Mouse (Mus musculus): ENCODE measurements around the gene 4930407I10Rik. TPM values are rescaled to one million over a fixed set of nuclear protein-coding genes. Genes with fewer than 3 reads are reported as not detected.
A peak's percentile ranks its signal among the peaks of the same experiment; 100 is the strongest.

Gene 4930407I10Rik
- total and polyA plus RNA-seq, 3 experiments = not detected

- TF ChIP-seq ZNF384 (IDR thresholded peaks at IDR 0.05; ENCODE audit: low read depth, low read length) (peak; percentile 55; the same call in 1 of the 2 replicates), ZC3H11A (IDR thresholded peaks at IDR 0.05; ENCODE audit: low read depth, low read length) (no peak)
- Histone ChIP-seq H3K9ac (ENCODE audit: control insufficient read depth, low read depth, low read length, poor library complexity, severe bottlenecking) (no peak overlapping the region), H3K4me1 (ENCODE audit: control insufficient read depth in 1 of 2, insufficient read depth in 2 of 2, low read length in 2 of 2) (no peaks in the 10 kb centered on the region), H3K4me3 (ENCODE audit: control insufficient read depth in 1 of 2, insufficient read depth in 1 of 2, low read depth in 2 of 2, low read length in 2 of 2) (no peak overlapping the region), H3K27ac (ENCODE audit: control insufficient read depth, low read depth, low read length) (no peak overlapping the region), H3K79me2 (ENCODE audit: control insufficient read depth, insufficient read depth, low read length, poor library complexity) (no peaks in the 10 kb centered on the region), H3K36me3 (ENCODE audit: control insufficient read depth in 1 of 2, insufficient read depth in 2 of 2, low read length in 2 of 2) (peaks cover 0 to 20% of the 10 kb centered on the region in 2 experiments; a peak in 2 of 4 replicates), H3K27me3 (ENCODE audit: control insufficient read depth in 1 of 2, insufficient read depth in 2 of 2, low read length in 2 of 2) (no peaks in the 10 kb centered on the region), H3K9me3 (replicated peaks; ENCODE audit: insufficient read depth, low read length) (no peaks in the 10 kb centered on the region)
- peak; percentile 16 for DNase-seq (ENCODE audit: low read depth, low spot score)
Measured at GRCm38 (mm10) chr15:82035904-82036689, 22.9 kb upstream of the 4930407I10Rik start.

DNA sequence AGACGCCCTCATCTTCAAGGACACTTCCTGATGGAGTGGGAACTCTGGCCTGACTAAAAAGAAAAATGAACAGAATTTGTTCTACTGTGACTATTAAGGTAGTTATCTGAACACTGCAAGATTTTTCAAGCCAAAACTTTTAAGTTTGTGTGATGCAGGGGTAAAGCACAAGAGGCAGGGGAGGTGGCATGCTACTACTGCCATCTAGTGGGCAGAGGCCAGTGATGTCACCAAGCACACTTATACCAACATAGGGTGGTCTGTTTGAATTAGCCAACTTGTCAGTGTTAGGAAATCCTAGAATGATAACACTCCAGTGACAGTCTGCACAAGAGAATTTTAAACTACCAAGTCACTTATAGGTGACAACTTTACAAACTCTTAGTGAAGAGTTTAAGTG lies 18.3 kb upstream of the 4930407I10Rik start:
- Histone ChIP-seq H3K4me3 (ENCODE audit: control insufficient read depth in 1 of 2, insufficient read depth in 1 of 2, low read depth in 2 of 2, low read length in 2 of 2) (no peak overlapping the region), H3K27me3 (ENCODE audit: control insufficient read depth in 1 of 2, insufficient read depth in 2 of 2, low read length in 2 of 2) (no peaks in the 10 kb centered on the region), H3K27ac (ENCODE audit: control insufficient read depth, low read depth, low read length) (no peak overlapping the region), H3K79me2 (ENCODE audit: control insufficient read depth, insufficient read depth, low read length, poor library complexity) (peaks cover 27% of the 10 kb centered on the region), H3K9ac (ENCODE audit: control insufficient read depth, low read depth, low read length, poor library complexity, severe bottlenecking) (no peak overlapping the region), H3K4me1 (ENCODE audit: control insufficient read depth in 1 of 2, insufficient read depth in 2 of 2, low read length in 2 of 2) (peaks cover 0 to 6% of the 10 kb centered on the region in 2 experiments; a peak in 3 of 4 replicates), H3K36me3 (ENCODE audit: control insufficient read depth in 1 of 2, insufficient read depth in 2 of 2, low read length in 2 of 2) (peaks cover 13 to 24% of the 10 kb centered on the region in 2 experiments), H3K9me3 (replicated peaks; ENCODE audit: insufficient read depth, low read length) (no peaks in the 10 kb centered on the region)
- no peak for TF ChIP-seq CHD2 (IDR thresholded peaks at IDR 0.05; ENCODE audit: low read length)
- TF ChIP-seq POLR2AphosphoS5 (IDR thresholded peaks at IDR 0.05; ENCODE audit: borderline replicate concordance, low read depth, low read length) = no peak
- TF ChIP-seq CHD1 (IDR thresholded peaks at IDR 0.05; ENCODE audit: low read depth, low read length) = no peak
- TF ChIP-seq ZC3H11A (IDR thresholded peaks at IDR 0.05; ENCODE audit: low read depth, low read length) = no peak
- no peak for TF ChIP-seq JUND (IDR thresholded peaks at IDR 0.05; ENCODE audit: low read depth, low read length)
- no peak for TF ChIP-seq TBP (IDR thresholded peaks at IDR 0.05; ENCODE audit: low read depth, low read length)
- no peak for TF ChIP-seq MAX (IDR thresholded peaks at IDR 0.05; ENCODE audit: low read length)
- TF ChIP-seq EP300 (IDR thresholded peaks at IDR 0.05; ENCODE audit: low read depth in 1 of 2, low read length in 2 of 2) = no peak
- peak; percentile 76 to 93 (median 77) for TF ChIP-seq CTCF (IDR thresholded peaks at IDR 0.05 in 2 of 3, conservative IDR thresholded peaks at IDR 0.05 in 1 of 3; ENCODE audit: control insufficient read depth in 1 of 3, insufficient read depth in 1 of 3, low read depth in 2 of 3, low read length in 3 of 3, poor library complexity in 1 of 3, severe bottlenecking in 1 of 3)
- TF ChIP-seq UBTF (IDR thresholded peaks at IDR 0.05; ENCODE audit: borderline replicate concordance, insufficient read depth, low read depth, low read length) = no peak
- TF ChIP-seq BHLHE40 (IDR thresholded peaks at IDR 0.05; ENCODE audit: borderline replicate concordance, low read depth, low read length) = 0 out of 2 replicates have a peak, but pooled peaks have one; percentile 10
- TF ChIP-seq NELFE (IDR thresholded peaks at IDR 0.05; ENCODE audit: low read depth, low read length) = no peak
- TF ChIP-seq SMC3 (IDR thresholded peaks at IDR 0.05; ENCODE audit: low read depth, low read length) = peak; percentile 45
- no peak for TF ChIP-seq USF1 (IDR thresholded peaks at IDR 0.05; ENCODE audit: low read depth, low read length)
- no peak for TF ChIP-seq TCF12 (IDR thresholded peaks at IDR 0.05; ENCODE audit: low read depth, low read length)
- TF ChIP-seq SIN3A (IDR thresholded peaks at IDR 0.05; ENCODE audit: low read length) = peak; percentile 50; the same call in 1 of the 2 replicates
- 0 out of 2 replicates have a peak, but pooled peaks have one; percentile 51 for TF ChIP-seq MYC (IDR thresholded peaks at IDR 0.05; ENCODE audit: low read depth, low read length)
- no peak for TF ChIP-seq ELF1 (IDR thresholded peaks at IDR 0.05; ENCODE audit: low read depth, low read length)
- no peak; the same call in 1 of the 2 replicates for TF ChIP-seq ZMIZ1 (IDR thresholded peaks at IDR 0.05; ENCODE audit: low read depth, low read length)
- no peak for TF ChIP-seq E2F4 (IDR thresholded peaks at IDR 0.05; ENCODE audit: borderline replicate concordance, low read depth, low read length)
- no peak for TF ChIP-seq MXI1 (IDR thresholded peaks at IDR 0.05; ENCODE audit: low read depth, low read length)
- TF ChIP-seq GATA1 (IDR thresholded peaks at IDR 0.05; ENCODE audit: low read depth, low read length) = no peak
- TF ChIP-seq RAD21 (IDR thresholded peaks at IDR 0.05; ENCODE audit: low read depth, low read length) = peak; percentile 52
- peak; percentile 53; the same call in 1 of the 2 replicates for TF ChIP-seq POLR2AphosphoS2 (IDR thresholded peaks at IDR 0.05; ENCODE audit: low read length)
- no peak for TF ChIP-seq GABPA (IDR thresholded peaks at IDR 0.05; ENCODE audit: low read depth, low read length)
- peak; percentile 80 for DNase-seq (ENCODE audit: low read depth, low spot score)

Data from MEL (cell line).